Mouse (Mus musculus) kidney, postnatal 0 days (tissue): ENCODE results near the gene Unc5b. TPM values are rescaled to one million over a fixed set of nuclear protein-coding genes. Genes with fewer than 3 reads are reported as not detected.
A peak's percentile ranks its signal among the peaks of the same experiment; 100 is the strongest.

Experiments used
- ATAC-seq: fragments of 200-750 bp; cut with Nextera tagmentation; replicated peaks from 2 replicates; pipeline ENCODE4 v1.8.0; 2017; ENCODE audit warnings: low read depth, moderate number of reproducible peaks, moderate TSS enrichment, moderate library complexity; ENCODE audit not compliant: low FRiP score
- DNase-seq: peaks from one replicate; pipeline ENCODE4 v3.0.0-alpha.2; 2016; ENCODE audit warnings: low spot score
- H3K27ac ChIP-seq: fragments of 300-500 bp; sonication (generic); 2 replicates; pipeline ENCODE4 v1.5.1; 2014; ENCODE audit warnings: mild to moderate bottlenecking
- H3K27me3 ChIP-seq: fragments of 300-500 bp; sonication (generic); 2 replicates; pipeline ENCODE4 v1.6.1; 2014; ENCODE audit warnings: low read length, mixed read lengths; ENCODE audit not compliant: insufficient read depth
- H3K36me3 ChIP-seq: fragments of 300-500 bp; sonication (generic); 2 replicates; pipeline ENCODE4 v1.6.1; 2014; ENCODE audit warnings: low read length, mixed read lengths; ENCODE audit not compliant: insufficient read depth
- H3K4me1 ChIP-seq: fragments of 300-500 bp; sonication (generic); replicated peaks from 2 replicates; pipeline ENCODE4 v1.6.1; 2014; ENCODE audit warnings: antibody characterized with exemption, low read length, mixed read lengths; ENCODE audit not compliant: insufficient read depth
- H3K4me2 ChIP-seq: fragments of 300-500 bp; sonication (generic); 2 replicates; pipeline ENCODE4 v1.6.1; 2014; ENCODE audit warnings: mild to moderate bottlenecking, low read length, moderate library complexity, mixed read lengths
- H3K4me3 ChIP-seq: fragments of 300-500 bp; sonication (generic); replicated peaks from 2 replicates; pipeline ENCODE4 v1.5.1; 2014; ENCODE audit warnings: low read depth, low read length
- H3K9ac ChIP-seq: fragments of 300-500 bp; sonication (generic); 2 replicates; pipeline ENCODE4 v1.6.1; 2014; ENCODE audit warnings: low read depth, low read length
- H3K9me3 ChIP-seq: fragments of 300-500 bp; sonication (generic); replicated peaks from 2 replicates; pipeline ENCODE4 v1.6.1; 2016; ENCODE audit warnings: low read length, inconsistent platforms, mixed read lengths
- CTCF ChIP-seq: IDR thresholded peaks from 2 replicates; pipeline ENCODE4 v1.5.1; 2016; ENCODE audit warnings: antibody characterized with exemption, low read depth, mild to moderate bottlenecking, moderate library complexity
- WGBS: fragments of 180-500 bp; shearing (Covaris S2); extraction: QIAGEN DNeasy Blood & Tissue Kit; methylation state at CpG from one replicate; pipeline ENCODE4 v1.1.7; 2014; 5-methylcytosine and 5-hydroxymethylcytosine counted together
- polyA plus RNA-seq: library from polyadenylated mRNA; unstranded; fragments of >200 nt; fragmentation: Nextera tagmentation; extraction: Ambion mirVana; gene quantifications from 2 replicates; pipeline ENCODE4 v1.2.1, GENCODE M21; 2015

Gene Unc5b
- polyA plus RNA-seq, 1 experiment from 2014 or later, result 7.8 TPM

- H3K4me3 ChIP-seq, result no peak overlapping the region
- no peak for TF ChIP-seq CTCF
- WGBS, result 41% methylated on average over 5 of the region's 5 CpGs
- no peaks in the 10 kb centered on the region for H3K27me3 ChIP-seq
- DNase-seq (no peak), ATAC-seq (no peak)
- H3K27ac ChIP-seq, result no peak overlapping the region
- no peak overlapping the region for H3K9ac ChIP-seq
- H3K9me3 ChIP-seq, result no peaks in the 10 kb centered on the region
- no peaks in the 10 kb centered on the region for H3K36me3 ChIP-seq
- no peak overlapping the region for H3K4me2 ChIP-seq
- H3K4me1 ChIP-seq, result no peaks in the 10 kb centered on the region
These were observed 104.1 kb downstream of the Unc5b start for GRCm38 (mm10) chr10:60727301-60727700.

DNA sequence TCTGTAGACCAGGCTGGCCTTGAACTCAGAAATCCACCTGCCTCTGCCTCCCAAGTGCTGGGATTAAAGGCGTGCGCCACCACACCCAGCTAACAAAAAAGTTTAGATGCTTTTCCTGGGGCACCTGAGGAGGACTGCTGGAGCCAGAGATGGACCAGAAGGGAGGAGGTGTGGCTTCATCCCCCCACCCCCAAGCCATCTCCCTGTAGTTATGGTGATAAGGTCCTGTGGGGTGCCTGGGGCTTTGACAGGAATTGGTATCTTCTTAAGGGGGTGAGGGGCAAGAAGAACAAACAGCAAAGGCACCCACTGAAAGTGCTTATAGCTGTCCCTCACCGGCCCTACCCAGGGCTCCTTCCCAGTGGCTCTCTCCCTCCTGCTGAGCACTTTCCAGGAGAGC, 104.5 kb downstream of the Unc5b start:
- TF ChIP-seq CTCF, result no peak
- Histone ChIP-seq H3K9ac (no peak overlapping the region), H3K4me3 (no peak overlapping the region), H3K27me3 (no peaks in the 10 kb centered on the region), H3K36me3 (no peaks in the 10 kb centered on the region), H3K4me2 (no peak overlapping the region), H3K4me1 (no peaks in the 10 kb centered on the region), H3K27ac (no peak overlapping the region), H3K9me3 (no peaks in the 10 kb centered on the region)
- WGBS, result 87% methylated on average over 3 of the region's 3 CpGs
- no peak for DNase-seq
- no peak for ATAC-seq

- no peak for ATAC-seq
- DNase-seq, result no peak
- H3K9me3 ChIP-seq, result no peaks in the 10 kb centered on the region
- no peak for TF ChIP-seq CTCF
- H3K27me3 ChIP-seq, result no peaks in the 10 kb centered on the region
- H3K27ac ChIP-seq, result no peak overlapping the region
- H3K4me1 ChIP-seq, result no peaks in the 10 kb centered on the region
- 79% methylated on average over 6 of the region's 6 CpGs for WGBS
- H3K9ac ChIP-seq, result no peak overlapping the region
- no peak overlapping the region for H3K4me3 ChIP-seq
- no peaks in the 10 kb centered on the region for H3K36me3 ChIP-seq
- H3K4me2 ChIP-seq, result no peak overlapping the region
These were observed 106.9 kb downstream of the Unc5b start for GRCm38 (mm10) chr10:60724496-60724895.

- peak; percentile 35; the same call in 1 of the 2 replicates for TF ChIP-seq CTCF
- H3K36me3 ChIP-seq, result 0 out of 2 replicates have a peak, but pooled peaks cover 5% of the 10 kb centered on the region
- no peak overlapping the region for H3K4me3 ChIP-seq
- ATAC-seq (no peak), DNase-seq (no peak)
- no peaks in the 10 kb centered on the region for H3K27me3 ChIP-seq
- WGBS, result 39% methylated on average over 1 of the region's 1 CpGs
- no peaks in the 10 kb centered on the region for H3K9me3 ChIP-seq
- no peak overlapping the region for H3K27ac ChIP-seq
- no peak overlapping the region for H3K9ac ChIP-seq
- no peak overlapping the region for H3K4me2 ChIP-seq
- no peaks in the 10 kb centered on the region for H3K4me1 ChIP-seq
These were observed 108.0 kb downstream of the Unc5b start for GRCm38 (mm10) chr10:60723345-60723744.

DNA sequence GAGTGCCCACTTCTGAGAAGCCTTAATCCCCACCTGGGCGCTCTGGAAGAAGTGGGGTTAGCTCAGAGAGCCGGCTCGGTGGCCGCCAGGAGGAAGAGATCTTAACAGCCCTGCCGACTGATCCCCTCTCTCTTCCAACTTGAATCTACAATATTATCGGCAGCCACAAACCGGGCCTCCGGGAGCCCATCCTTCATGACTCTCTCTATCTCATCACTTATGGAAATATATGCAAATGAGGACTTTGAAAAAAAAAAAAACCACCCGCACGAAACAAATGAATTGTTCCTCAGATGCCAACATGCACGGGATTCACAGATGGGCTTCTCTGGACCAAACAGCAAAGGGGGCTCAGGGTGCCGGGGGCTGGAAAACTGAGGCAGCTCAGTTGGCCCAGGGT, 109.7 kb downstream of the Unc5b start:
- H3K4me2 ChIP-seq, result no peak overlapping the region
- H3K4me3 ChIP-seq, result no peak overlapping the region
- no peak overlapping the region for H3K27ac ChIP-seq
- H3K4me1 ChIP-seq, result no peaks in the 10 kb centered on the region
- no peak for ATAC-seq
- 0 out of 2 replicates have a peak, but pooled peaks cover 5% of the 10 kb centered on the region for H3K36me3 ChIP-seq
- no peak for TF ChIP-seq CTCF
- 75% methylated on average over 12 of the region's 12 CpGs for WGBS
- no peak overlapping the region for H3K9ac ChIP-seq
- no peaks in the 10 kb centered on the region for H3K9me3 ChIP-seq
- no peaks in the 10 kb centered on the region for H3K27me3 ChIP-seq
- no peak for DNase-seq

GRCm38 (mm10) chr10:60720461-60720860, 110.9 kb downstream of the Unc5b start:
- Histone ChIP-seq H3K27me3 (no peaks in the 10 kb centered on the region), H3K36me3 (peaks cover 11% of the 10 kb centered on the region; the same call in 1 of the 2 replicates), H3K9ac (no peak overlapping the region), H3K27ac (no peak overlapping the region), H3K4me3 (no peak overlapping the region), H3K4me1 (no peaks in the 10 kb centered on the region), H3K4me2 (no peak overlapping the region), H3K9me3 (no peaks in the 10 kb centered on the region)
- ATAC-seq (no peak), DNase-seq (no peak)
- TF ChIP-seq CTCF, result no peak
- WGBS, result 78% methylated on average over 5 of the region's 5 CpGs

- Histone ChIP-seq H3K27me3 (no peaks in the 10 kb centered on the region), H3K4me1 (no peaks in the 10 kb centered on the region), H3K27ac (no peak overlapping the region), H3K36me3 (peaks cover 17% of the 10 kb centered on the region; the same call in 1 of the 2 replicates), H3K9ac (no peak overlapping the region), H3K4me3 (no peak overlapping the region), H3K4me2 (no peak overlapping the region), H3K9me3 (no peaks in the 10 kb centered on the region)
- TF ChIP-seq CTCF, result no peak
- WGBS, result 96% methylated on average over 2 of the region's 2 CpGs
- no peak for DNase-seq
- ATAC-seq, result no peak
These were observed 112.9 kb downstream of the Unc5b start for GRCm38 (mm10) chr10:60718491-60718890.
